Mouse (Mus musculus) adrenal gland (tissue): ENCODE measurements at regions not wholly inside any gene's neighbourhood (a gene's known extent, or its start where the extent isn't known, plus 50 kb on each side); places are given as distances from the start of the nearest gene placed in this dataset.

Source experiments
- intact Hi-C: fragments of 180-260 bp; cut with DNase I; formaldehyde crosslinking; loops from one replicate; pipeline ENCODE4 v1.15.1; 2025

DNA sequence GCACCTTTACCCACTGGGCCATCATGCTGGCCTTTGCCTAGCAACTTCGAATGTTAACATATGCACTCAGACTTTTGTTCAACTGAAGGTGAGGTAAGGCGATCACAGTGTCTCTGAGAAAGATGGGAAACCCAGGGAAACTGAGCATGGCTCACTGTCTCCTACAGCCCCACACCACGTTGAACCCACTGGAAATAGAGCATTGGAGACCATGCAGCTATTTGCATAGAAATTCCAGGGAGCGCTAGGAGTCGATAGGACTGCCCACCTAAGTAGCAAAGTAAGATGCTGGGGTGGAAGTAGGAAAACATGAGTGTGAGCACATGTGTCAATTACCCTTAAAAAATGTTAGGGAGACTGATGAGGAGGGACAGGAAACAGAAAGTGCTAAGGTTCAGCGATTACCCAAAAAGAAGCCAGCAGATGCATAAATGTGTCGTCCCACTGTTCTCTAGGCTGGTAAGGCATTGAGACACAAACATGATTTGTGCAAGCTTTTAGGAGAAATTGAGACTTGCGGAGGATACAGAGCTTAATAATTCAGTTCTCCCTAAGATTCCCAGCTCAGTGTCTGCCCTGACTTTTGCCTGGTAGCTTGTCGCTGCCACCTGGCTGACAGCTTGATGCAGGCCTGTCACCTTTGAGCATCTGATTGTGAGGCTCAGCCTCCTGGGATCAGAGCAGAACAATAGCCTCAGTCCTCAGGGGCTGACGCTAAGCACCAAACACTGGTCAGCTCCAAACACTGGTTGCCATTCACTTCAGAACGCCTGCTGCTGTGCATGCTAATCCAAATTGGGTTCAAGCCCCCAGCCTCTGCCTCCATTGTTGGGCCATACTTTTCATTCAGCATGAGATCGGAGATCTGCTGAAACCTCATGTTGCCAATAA is 183.7 kb upstream of the Rgma start:
- intact Hi-C loops = no loop called here

- intact Hi-C loops = no loop called here
These were observed 182.5 kb upstream of the Rgma start for GRCm38 (mm10) chr7:73192839-73193238.

- intact Hi-C loops = no loop called here
These were observed 180.0 kb upstream of the Rgma start for GRCm38 (mm10) chr7:73195306-73195705.

GRCm38 (mm10) chr7:73196851-73197531 is 178.3 kb upstream of the Rgma start:
- intact Hi-C loops = no loop called here

GRCm38 (mm10) chr7:73198069-73198468 is 177.2 kb upstream of the Rgma start:
- intact Hi-C loops = no loop called here

- intact Hi-C loops = no loop called here
These were observed 175.3 kb upstream of the Rgma start for GRCm38 (mm10) chr7:73199967-73200366.

DNA sequence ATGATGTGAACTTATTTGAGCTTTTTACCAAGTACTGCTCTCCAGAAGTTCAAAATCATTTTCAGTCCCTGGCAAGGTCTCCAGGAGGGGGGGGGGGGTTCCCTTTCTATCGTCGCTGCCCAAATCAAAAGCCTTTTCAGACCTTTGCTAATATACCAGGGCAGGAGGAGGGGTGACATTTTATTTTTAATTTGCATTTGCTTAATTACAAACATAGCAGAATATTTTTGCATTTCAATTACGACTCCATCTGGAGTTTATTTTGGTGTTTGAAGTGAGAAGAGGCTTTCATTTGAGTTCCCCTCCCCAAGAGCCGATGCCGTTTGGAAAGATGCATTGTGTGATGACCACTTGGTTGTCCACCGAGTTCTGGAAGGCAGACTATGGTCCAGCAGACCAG is 174.0 kb upstream of the Rgma start:
- intact Hi-C loops = no loop called here

DNA sequence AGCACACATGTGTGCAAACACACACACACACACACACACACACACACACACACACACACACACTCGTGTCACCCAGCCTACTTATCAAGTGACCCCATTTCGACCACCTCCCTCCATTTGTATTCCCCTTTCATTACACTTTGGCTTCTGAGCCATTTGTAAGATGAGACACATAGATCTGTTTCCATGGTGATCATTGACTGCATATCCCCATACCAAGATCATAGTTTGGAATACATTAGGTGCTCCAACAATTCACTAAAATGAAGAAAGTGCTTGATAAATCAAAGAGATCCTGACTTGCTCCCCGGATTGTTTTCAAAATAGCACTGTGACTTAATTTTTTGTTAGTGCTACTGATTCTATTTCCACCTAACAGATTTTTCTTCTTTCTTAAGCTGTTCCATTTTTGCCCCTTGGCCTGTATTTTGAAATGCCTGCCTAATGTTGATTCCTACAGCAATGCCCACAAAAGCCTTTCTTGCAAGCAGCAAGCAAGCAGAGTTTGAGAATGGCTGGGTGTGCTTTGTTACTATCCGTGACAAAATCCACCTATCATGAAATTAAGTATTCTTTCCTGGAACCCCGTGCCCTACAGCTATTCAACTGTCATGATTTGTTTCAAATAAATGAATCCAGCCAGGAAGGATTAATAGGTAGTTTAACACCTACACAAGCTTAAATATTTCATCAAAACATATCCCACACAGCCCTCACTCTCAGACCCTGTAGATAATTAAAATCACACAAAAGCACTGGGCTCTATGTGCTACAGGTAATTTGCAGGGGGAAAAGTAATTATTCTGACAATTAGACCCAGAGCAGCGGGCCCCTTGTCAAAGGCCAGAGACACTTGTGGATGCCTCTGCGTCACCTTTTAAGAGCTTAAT is 168.1 kb upstream of the Rgma start:
- intact Hi-C loops = no loop called here

- intact Hi-C loops = no loop called here
These were observed 166.9 kb upstream of the Rgma start for GRCm38 (mm10) chr7:73208479-73208816.

DNA sequence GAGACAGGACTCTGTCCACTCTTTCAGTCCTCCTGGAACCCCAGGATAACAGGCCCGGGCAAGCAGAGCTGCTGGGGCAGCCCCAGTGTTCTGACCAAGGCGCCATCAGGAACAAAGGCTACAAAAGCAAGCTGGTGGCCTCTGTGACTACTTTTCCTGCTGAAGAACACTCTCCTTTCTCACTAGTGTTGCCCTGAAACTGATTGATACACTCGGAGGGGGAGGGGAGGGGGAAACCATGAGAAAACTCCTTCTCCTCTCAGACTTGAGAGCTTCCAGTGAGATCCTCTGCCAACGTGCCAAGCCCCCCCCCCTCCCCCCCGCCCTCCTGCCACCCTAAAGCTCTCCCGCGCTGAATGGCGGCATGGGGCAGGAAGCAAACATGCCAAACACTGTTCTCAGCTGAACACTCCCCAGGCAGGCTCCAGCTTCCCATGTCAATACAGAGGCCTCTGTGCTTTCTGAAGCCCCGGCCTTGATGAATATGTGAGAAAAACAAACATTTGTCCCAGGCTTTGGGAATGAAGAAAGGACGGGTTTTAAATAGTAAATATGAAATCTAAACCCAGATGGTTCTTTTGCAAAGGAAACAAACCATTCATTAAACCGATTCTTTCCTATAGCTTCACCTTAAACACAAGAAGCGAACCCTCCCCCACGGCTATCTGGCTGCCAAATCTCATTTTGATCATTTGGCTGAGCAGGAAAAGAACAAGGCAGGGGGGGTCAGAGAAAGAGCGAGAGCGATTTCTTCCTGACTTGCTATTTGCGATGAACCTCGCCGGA is 166.3 kb upstream of the Rgma start:
- intact Hi-C loops = no loop called here

DNA sequence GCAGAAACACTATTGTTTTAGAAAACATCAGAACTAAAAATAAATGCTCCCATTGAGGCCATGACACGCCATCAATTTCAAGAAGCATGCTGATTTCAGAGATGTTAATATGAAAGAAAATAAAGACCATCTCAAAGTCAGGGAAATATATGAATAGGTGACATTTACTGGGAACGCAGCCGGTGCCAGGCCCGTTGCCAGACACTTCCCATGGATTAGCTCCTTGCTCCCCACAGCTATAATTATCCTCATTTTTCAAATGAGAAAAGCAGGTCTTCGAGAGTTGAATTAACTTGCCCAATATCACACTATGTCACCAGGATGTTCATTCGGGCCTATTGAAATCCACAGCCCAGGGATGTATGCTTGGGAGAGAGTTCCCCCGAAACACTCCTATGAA is 165.2 kb upstream of the Rgma start:
- intact Hi-C loops = no loop called here

DNA sequence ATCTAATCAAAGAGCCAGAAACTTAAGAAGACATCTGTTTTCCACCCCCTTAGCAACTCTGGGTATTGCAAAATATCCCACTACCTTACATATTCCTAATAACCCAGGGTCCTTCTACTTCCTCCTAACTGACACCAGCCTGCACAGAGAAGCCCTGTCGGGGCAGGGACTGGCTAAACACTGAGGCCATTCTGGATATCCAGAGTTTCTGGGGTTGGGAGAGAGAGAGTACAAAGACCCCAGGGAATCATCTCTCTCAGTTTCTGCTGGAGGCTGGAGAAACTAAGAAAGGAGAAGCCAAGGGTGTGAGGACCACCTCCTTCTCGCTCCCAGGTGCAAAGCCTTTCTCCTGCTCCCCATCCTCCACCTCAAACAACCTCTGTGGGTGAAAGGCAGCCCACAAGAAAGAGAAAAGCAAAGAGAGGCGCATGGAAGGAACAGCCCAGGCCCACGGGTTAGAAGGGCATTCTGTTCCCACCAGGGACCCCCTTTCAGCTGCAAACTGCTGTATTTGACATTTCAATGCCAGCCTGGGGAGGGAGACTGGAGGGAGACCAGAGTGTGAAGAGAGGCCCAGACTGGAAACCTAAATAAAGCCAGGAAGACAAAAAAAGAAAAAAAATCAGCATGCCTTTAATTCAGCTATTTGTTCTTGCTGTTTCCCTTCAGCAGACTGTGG is 152.9 kb upstream of the Rgma start:
- intact Hi-C loops = no loop called here

GRCm38 (mm10) chr7:73222929-73223512 is 152.3 kb upstream of the Rgma start:
- intact Hi-C loops = no loop called here

DNA sequence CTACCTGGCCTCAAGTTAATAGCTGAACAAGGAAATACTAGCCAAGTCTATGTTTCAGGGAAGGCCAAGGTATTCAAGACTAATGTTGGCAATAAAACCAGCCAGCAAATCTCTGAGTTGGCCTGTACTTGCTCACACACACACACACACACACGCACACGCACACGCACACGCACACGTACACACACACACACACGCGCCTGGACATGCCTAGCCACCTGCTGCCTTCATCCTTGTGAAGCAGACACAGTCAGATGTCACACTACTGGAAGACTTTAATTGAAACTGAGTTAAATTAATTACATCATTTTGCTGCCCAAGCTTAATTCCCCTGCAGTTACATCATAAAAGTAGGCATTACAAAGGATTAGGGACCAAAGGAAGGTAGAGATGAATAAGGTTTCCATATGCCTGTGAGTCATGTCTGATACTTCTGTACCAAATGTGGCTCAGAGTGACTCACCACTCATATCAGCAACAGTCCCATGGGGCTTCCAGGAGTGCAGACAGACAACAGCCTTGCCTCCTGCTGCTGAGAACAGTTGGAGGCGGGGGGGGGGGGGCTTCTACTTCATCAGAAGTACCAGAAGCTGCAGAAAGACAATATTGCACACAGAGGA is 141.7 kb upstream of the Rgma start:
- intact Hi-C loops = no loop called here

- intact Hi-C loops = no loop called here
These were observed 136.8 kb upstream of the Rgma start for GRCm38 (mm10) chr7:73238486-73238885.

DNA sequence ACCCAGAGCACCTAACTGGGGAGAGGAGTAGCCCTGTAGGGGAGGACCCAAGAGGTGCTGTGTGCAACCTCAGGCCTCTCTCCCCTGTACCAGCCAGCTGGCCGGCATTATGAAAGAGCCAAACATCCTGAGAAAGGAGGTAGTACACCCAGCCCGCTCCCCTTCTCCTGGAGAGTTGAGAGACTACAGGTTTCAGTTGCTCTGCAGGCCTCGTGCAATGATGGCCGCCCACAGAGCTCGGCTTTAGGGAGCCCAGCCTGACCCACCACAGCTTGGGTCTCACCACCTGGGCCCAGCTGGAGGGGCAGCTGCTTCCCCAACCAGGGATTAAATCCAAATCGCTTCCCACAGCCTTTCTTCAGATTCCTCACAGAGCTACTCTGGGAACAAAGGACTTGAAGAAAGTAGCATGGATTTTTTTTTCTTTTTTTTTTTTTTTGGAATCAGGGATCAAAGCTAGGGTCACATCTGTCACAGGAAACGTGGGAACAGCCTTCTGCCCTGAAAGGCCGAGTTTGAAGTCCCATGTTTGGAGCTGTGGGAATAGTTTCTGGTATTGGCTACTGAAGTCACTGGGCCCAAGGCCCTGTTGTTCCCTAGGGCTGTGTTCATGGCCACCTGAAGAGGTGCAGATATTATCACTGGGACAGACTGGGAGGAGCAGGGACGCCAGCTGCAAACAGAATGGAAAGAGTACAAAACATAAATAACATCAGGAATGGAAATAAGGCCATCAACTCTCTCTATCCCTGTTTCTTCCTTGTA is 131.5 kb upstream of the Rgma start:
- intact Hi-C loops = no loop called here

DNA sequence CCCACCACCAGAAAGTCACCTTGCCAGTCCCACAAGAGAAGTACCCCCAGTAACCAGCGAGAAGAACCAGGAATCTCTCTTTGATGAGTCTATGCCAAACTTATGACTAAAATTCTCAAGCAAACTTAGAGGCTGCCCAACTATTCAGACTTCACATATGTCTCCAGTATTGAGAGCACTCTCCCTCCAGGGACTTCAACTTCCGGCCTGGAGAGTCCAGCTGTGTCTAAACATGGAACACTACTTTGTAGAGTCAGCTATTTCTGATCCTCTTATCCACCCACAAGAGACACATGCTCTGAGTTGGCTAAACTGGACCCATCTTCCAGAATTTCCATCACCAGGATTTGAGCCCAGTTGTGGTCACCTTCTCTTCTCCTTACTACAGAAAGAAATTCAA is 129.9 kb upstream of the Rgma start:
- intact Hi-C loops = no loop called here

DNA sequence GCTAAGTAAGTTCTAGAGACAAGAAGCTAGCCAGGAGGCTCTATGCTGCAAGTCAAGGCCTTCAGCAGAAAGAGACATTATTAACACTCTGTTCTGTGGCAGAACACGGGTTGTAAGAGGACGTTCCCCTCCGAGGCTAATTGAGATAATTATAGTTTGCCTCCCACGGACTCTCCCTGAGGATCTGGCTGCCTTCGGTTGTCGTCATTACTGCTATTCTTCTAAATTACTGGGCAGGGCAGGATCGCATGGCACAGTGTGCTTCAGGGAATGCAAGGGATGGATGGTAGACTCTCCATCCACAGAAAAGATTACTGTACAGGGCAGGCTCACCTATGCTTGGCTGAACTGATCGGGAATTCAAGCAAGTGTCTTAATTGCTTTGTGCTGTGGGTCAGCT is 124.7 kb upstream of the Rgma start:
- intact Hi-C loops = no loop called here

- intact Hi-C loops = no loop called here
These were observed 124.0 kb upstream of the Rgma start for GRCm38 (mm10) chr7:73251187-73251740.
